Mouse (Mus musculus) bone marrow macrophage, adult 2 months (primary cell): ENCODE measurements around the gene Hist1h4d.

ENCODE experiments used
- CTCF ChIP-seq: IDR thresholded peaks from 2 replicates; pipeline ENCODE4 v1.5.1; 2012; ENCODE audit warnings: low read depth, mild to moderate bottlenecking, low read length, moderate library complexity
- POLR2A ChIP-seq: IDR thresholded peaks from 2 replicates; pipeline ENCODE4 v1.6.1; 2012; ENCODE audit warnings: mild to moderate bottlenecking, low read depth, low read length, borderline replicate concordance

DNA sequence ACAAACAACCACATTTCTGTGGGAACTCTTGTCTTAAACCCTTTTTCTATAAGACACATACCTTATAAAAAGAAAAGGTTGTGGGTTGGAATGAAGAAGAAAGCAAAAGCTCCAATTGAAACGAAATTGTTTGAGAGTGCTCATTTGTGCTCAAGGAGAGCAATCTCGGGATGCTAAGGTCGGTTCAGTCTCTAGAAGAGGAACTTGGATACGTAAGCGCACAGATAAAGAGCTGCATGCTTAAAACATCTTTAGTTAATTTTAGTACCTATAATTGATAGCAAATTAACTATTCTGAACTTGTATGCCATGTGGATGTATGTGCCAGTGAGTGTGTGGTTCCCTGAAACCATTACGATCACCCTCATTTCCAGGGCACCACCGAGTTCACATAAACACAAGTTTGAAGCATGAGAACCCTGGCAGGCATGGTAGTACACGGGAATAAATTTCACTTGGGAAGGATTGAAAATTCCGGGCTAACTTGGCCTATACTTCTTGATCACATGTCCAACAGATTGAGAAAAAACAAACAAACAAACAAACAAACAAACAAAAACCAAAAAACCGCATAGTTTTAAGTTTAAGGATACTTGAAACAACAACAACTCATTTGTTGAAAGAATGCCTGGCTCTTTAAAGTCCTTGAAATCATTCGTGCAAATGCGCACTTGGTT is 38.8 kb downstream of the Hist1h4d start:
- no peak for TF ChIP-seq CTCF
- TF ChIP-seq POLR2A, result no peak
